Mouse (Mus musculus): ENCODE data around the gene Kcnd3.

Gene Kcnd3

GRCm38 (mm10) chr3:105590056-105590672 lies 138.0 kb downstream of the Kcnd3 start:
- no peak for DNase-seq (ENCODE audit: low spot score)

- DNase-seq (ENCODE audit: low spot score) = no peak
Observed at GRCm38 (mm10) chr3:105591766-105592165, 139.6 kb downstream of the Kcnd3 start.

- no peak for DNase-seq (ENCODE audit: low spot score)
Observed at GRCm38 (mm10) chr3:105592246-105592645, 140.1 kb downstream of the Kcnd3 start.

- no peak for DNase-seq (ENCODE audit: low spot score)
Observed at GRCm38 (mm10) chr3:105600483-105600882, 148.4 kb downstream of the Kcnd3 start.

GRCm38 (mm10) chr3:105602966-105603365 lies 150.8 kb downstream of the Kcnd3 start:
- DNase-seq (ENCODE audit: low spot score) = no peak

- no peak for DNase-seq (ENCODE audit: low spot score)
Observed at GRCm38 (mm10) chr3:105605726-105606125, 153.6 kb downstream of the Kcnd3 start.

GRCm38 (mm10) chr3:105608857-105609256 lies 156.7 kb downstream of the Kcnd3 start:
- no peak for DNase-seq (ENCODE audit: low spot score)

- DNase-seq (ENCODE audit: low spot score) = no peak
Observed at GRCm38 (mm10) chr3:105611531-105612422, 159.6 kb downstream of the Kcnd3 start.

GRCm38 (mm10) chr3:105612423-105612814 lies 160.3 kb downstream of the Kcnd3 start:
- DNase-seq (ENCODE audit: low spot score) = no peak

GRCm38 (mm10) chr3:105616861-105617743 lies 165.0 kb downstream of the Kcnd3 start:
- no peak for DNase-seq (ENCODE audit: low spot score)

GRCm38 (mm10) chr3:105621154-105621553 lies 169.0 kb downstream of the Kcnd3 start:
- DNase-seq (ENCODE audit: low spot score) = no peak

- no peak for DNase-seq (ENCODE audit: low spot score)
Observed at GRCm38 (mm10) chr3:105623137-105623536, 171.0 kb downstream of the Kcnd3 start.

GRCm38 (mm10) chr3:105625961-105626360 lies 173.8 kb downstream of the Kcnd3 start:
- no peak for DNase-seq (ENCODE audit: low spot score)

- DNase-seq (ENCODE audit: low spot score) = no peak
Observed at GRCm38 (mm10) chr3:105627258-105627657, 175.1 kb downstream of the Kcnd3 start.

- DNase-seq (ENCODE audit: low spot score) = no peak
Observed at GRCm38 (mm10) chr3:105632296-105632695, 180.2 kb downstream of the Kcnd3 start.

GRCm38 (mm10) chr3:105633021-105633420 lies 180.9 kb downstream of the Kcnd3 start:
- DNase-seq (ENCODE audit: low spot score) = no peak

GRCm38 (mm10) chr3:105642186-105642585 lies 190.1 kb downstream of the Kcnd3 start:
- peak; percentile 40 for DNase-seq (ENCODE audit: low spot score)

GRCm38 (mm10) chr3:105643566-105643965 lies 191.4 kb downstream of the Kcnd3 start:
- DNase-seq (ENCODE audit: low spot score) = no peak

- no peak for DNase-seq (ENCODE audit: low spot score)
Observed at GRCm38 (mm10) chr3:105648889-105649567, 196.9 kb downstream of the Kcnd3 start.

- no peak for DNase-seq (ENCODE audit: low spot score)
Observed at GRCm38 (mm10) chr3:105653544-105654380, 201.6 kb downstream of the Kcnd3 start.

All from ovary, postnatal 36 days (tissue).